Mouse (Mus musculus) left cerebral cortex, postnatal 14 days (tissue): ENCODE data around the gene Wdr72. TPM values are rescaled to one million over a fixed set of nuclear protein-coding genes. Genes with fewer than 3 reads are reported as not detected.

Source experiments
- total RNA-seq, 2 experiments: library from RNA; stranded (reverse); gene quantifications; 2 replicates each; pipeline ENCODE4 v1.2.3; 2021

Gene Wdr72
- total RNA-seq, 2 experiments from 2014 or later, result 0.06 TPM; not detected in 1

Other genes starting within 250 kb of the Wdr72 start
- 10 to 100 TPM; 21.4 to 24.3 TPM for gene Unc13c, start 141.4 kb upstream of the Wdr72 start, total RNA-seq